Comparison of ENCODE assay signal across 16 mouse cellular contexts in genomic region chr16:33708031-33708430, GRCm38 (mm10). TPM values are rescaled to one million over a fixed set of nuclear protein-coding genes. Genes with fewer than 3 reads are reported as not detected.
A peak's percentile ranks its signal among the peaks of the same experiment; 100 is the strongest.
DNase-seq lines count a peak whose midpoint lies in the region; ATAC-seq and TF ChIP-seq lines count a peak whose summit lies in the region.
"Had no signal": no experiment of that assay in that cellular context is flagged by ENCODE, and none has a peak within 500 bp of the region (broad histone marks: within the 10 kb centered on the region; RNA-seq: fewer than 3 reads in every experiment).

No protein-coding gene starts in this region.

- ATAC-seq in forebrain, embryonic 12.5 days (ENCODE audit: low FRiP score), result no peak
- ATAC-seq in midbrain, embryonic 15.5 days (replicated peaks), result no peak
- ATAC-seq: forebrain, embryonic 15.5 days had no signal

- no peaks in the 10 kb centered on the region for H3K27me3 ChIP-seq in cerebellum, adult 2 months (ENCODE audit: control insufficient read depth, insufficient read depth, low read length)
- no peaks in the 10 kb centered on the region for H3K27me3 ChIP-seq in forebrain, embryonic 12.5 days
- no peaks in the 10 kb centered on the region for H3K27me3 ChIP-seq in midbrain, embryonic 15.5 days (replicated peaks)
- H3K27me3 ChIP-seq: forebrain, embryonic 15.5 days; heart, embryonic 13.5 days had no signal

- H3K36me3 ChIP-seq in forebrain, embryonic 12.5 days (replicated peaks), result peaks cover 52% of the 10 kb centered on the region
- H3K36me3 ChIP-seq in midbrain, embryonic 15.5 days (replicated peaks), result no peaks in the 10 kb centered on the region

- H3K27ac ChIP-seq in cerebellum, adult 2 months (ENCODE audit: insufficient read depth, low read length), result 0 out of 2 replicates have a peak overlapping the region, but pooled peaks have one; percentile 17
- H3K27ac ChIP-seq in forebrain, embryonic 12.5 days, result no peak overlapping the region
- H3K27ac ChIP-seq in midbrain, embryonic 15.5 days, result no peak overlapping the region
- H3K27ac ChIP-seq: forebrain, embryonic 15.5 days; heart, embryonic 13.5 days had no signal

- peaks cover 27% of the 10 kb centered on the region for H3K4me1 ChIP-seq in cerebellum, adult 2 months (ENCODE audit: control insufficient read depth, insufficient read depth, low read length)
- H3K4me1 ChIP-seq in lung, adult 2 months (ENCODE audit: control insufficient read depth, insufficient read depth, low read length), result peaks cover 18% of the 10 kb centered on the region
- peaks cover 23% of the 10 kb centered on the region for H3K4me1 ChIP-seq in forebrain, embryonic 12.5 days
- peaks cover 23% of the 10 kb centered on the region for H3K4me1 ChIP-seq in midbrain, embryonic 15.5 days

- TF ChIP-seq POLR2A in cerebellum, adult 2 months (IDR thresholded peaks at IDR 0.05; ENCODE audit: borderline replicate concordance, insufficient read depth, low read length), result no peak
- no peak for TF ChIP-seq POLR2A in lung, adult 2 months (IDR thresholded peaks at IDR 0.05; ENCODE audit: borderline replicate concordance, extremely low read depth, low read depth, low read length)

- no peak overlapping the region for H3K4me2 ChIP-seq in forebrain, embryonic 12.5 days
- no peak overlapping the region for H3K4me2 ChIP-seq in midbrain, embryonic 15.5 days
- H3K4me2 ChIP-seq: forebrain, embryonic 15.5 days; heart, embryonic 13.5 days; liver, embryonic 11.5 days; midbrain, embryonic 11.5 days had no signal

- no peak overlapping the region for H3K9ac ChIP-seq in forebrain, embryonic 12.5 days
- H3K9ac ChIP-seq in midbrain, embryonic 15.5 days, result no peak overlapping the region
- H3K9ac ChIP-seq: forebrain, embryonic 15.5 days; heart, embryonic 13.5 days had no signal

- DNase-seq in cerebellum, adult 2 months, result peak; percentile 50 to 62
- DNase-seq in cerebellum, postnatal 4 days (ENCODE audit: low spot score in 2 of 2), result no peak
- DNase-seq in lung, postnatal 10 days, result peak; percentile 46
- no peak for DNase-seq in lung, adult 2 months
- DNase-seq in lung, postnatal 36 days, result peak; percentile 65
- no peak for DNase-seq in adrenal gland, adult 18-20 months (ENCODE audit: low spot score in 2 of 2)
- DNase-seq: embryo, embryonic 11 days; gastrocnemius, postnatal 14 days; kidney, adult 8-10 months had no signal

- no peaks in the 10 kb centered on the region for H3K9me3 ChIP-seq in forebrain, embryonic 12.5 days
- H3K9me3 ChIP-seq in midbrain, embryonic 15.5 days, result no peaks in the 10 kb centered on the region
- H3K9me3 ChIP-seq: forebrain, embryonic 15.5 days; heart, embryonic 13.5 days had no signal

- H3K4me3 ChIP-seq in cerebellum, adult 2 months (replicated peaks; ENCODE audit: insufficient read depth, low read depth, low read length), result no peak overlapping the region
- no peak overlapping the region for H3K4me3 ChIP-seq in lung, adult 2 months (replicated peaks; ENCODE audit: extremely low read depth, low read depth, low read length)
- no peak overlapping the region for H3K4me3 ChIP-seq in forebrain, embryonic 12.5 days (replicated peaks)
- H3K4me3 ChIP-seq in midbrain, embryonic 15.5 days, result no peak overlapping the region
- H3K4me3 ChIP-seq: forebrain, embryonic 15.5 days; heart, embryonic 13.5 days; myocyte had no signal

- WGBS in cerebellum, adult 2 months, result 29% methylated on average over 10 of the region's 10 CpGs
- 53% methylated on average over 10 of the region's 10 CpGs for WGBS in lung, adult 2 months
- 93% methylated on average over 10 of the region's 10 CpGs for WGBS in forebrain, embryonic 12.5 days
- 93% methylated on average over 10 of the region's 10 CpGs for WGBS in midbrain, embryonic 15.5 days

- no peak for TF ChIP-seq CTCF in cerebellum, adult 2 months (IDR thresholded peaks at IDR 0.05; ENCODE audit: borderline replicate concordance, insufficient read depth, low read depth, low read length)
- TF ChIP-seq CTCF in lung, adult 2 months (IDR thresholded peaks at IDR 0.05; ENCODE audit: insufficient read depth, low read length), result no peak

RNA-seq across cellular contexts. Expression of gene Heg1, which starts 23.9 kb away (rescaled TPM):
- polyA plus RNA-seq in cerebellum, adult 2 months (2012; rRNA removed), result 21.9 and 24.4 TPM in 2 replicates
- polyA plus RNA-seq in lung, adult 2 months (2012; rRNA removed), result 150 and 153 TPM in 2 replicates
- total RNA-seq in adrenal gland, adult 18-20 months (2021), result 10 to 100 TPM; 41.2 to 56.9 TPM
- polyA plus RNA-seq in forebrain, embryonic 12.5 days (2016; fragmentation: Nextera tagmentation; extraction: Ambion mirVana), result 36.5 and 37.7 TPM in 2 replicates
- polyA plus RNA-seq in midbrain, embryonic 15.5 days (2015; fragmentation: Nextera tagmentation; extraction: Ambion mirVana), result 14.2 and 14.5 TPM in 2 replicates

Comparison
In these comparisons a context has a peak if more than half of its experiments do, and no peak if none do; other contexts are left out.
1. DNase-seq: peak in cerebellum, adult 2 months (2 of 2), lung, postnatal 10 days (single experiment) and lung, postnatal 36 days (single experiment); none in cerebellum, postnatal 4 days (0 of 2), lung, adult 2 months (single experiment) and adrenal gland, adult 18-20 months (0 of 2).